Mouse (Mus musculus) liver, adult 2 months (tissue): ENCODE measurements around the gene Kif14.
"Not testable (repeated sequence)": the region's sequence is repeated elsewhere in the genome, so short reads cannot be mapped to it uniquely, and the experiment has no call there.

Source experiments
- CTCF ChIP-seq: fragments of 200-500 bp; IDR thresholded peaks from 2 replicates; pipeline ENCODE4 v1.5.1; 2011; ENCODE audit warnings: low read depth, low read length, control low read depth
- POLR2A ChIP-seq: fragments of 200-500 bp; IDR thresholded peaks from 2 replicates; pipeline ENCODE4 v1.6.1; 2011; ENCODE audit warnings: low read length, control low read depth; ENCODE audit not compliant: insufficient read depth; ENCODE audit errors: extremely low read depth

DNA sequence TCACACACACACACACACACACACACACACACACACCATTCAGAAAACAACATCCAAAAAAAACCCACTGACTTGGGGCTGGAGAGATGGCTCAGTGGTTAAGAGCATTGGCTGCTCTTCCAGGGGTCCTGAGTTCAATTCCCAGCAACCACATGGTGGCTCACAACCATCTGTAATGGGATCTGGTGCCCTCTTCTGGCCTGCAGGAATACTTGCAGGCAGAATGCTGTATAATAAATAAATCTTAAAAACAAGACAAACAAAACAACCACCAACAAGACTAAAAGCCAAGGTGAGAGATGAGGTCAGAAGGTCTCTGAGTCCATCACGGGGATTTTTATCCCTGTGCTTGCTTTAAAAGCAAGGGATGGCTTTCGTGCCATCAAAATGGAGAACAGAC is 90.5 kb downstream of the Kif14 start:
- TF ChIP-seq POLR2A, CTCF: not testable (repeated sequence)
